Mouse (Mus musculus): ENCODE measurements at regions not wholly inside any gene's neighbourhood (a gene's known extent, or its start where the extent isn't known, plus 50 kb on each side); places are given as distances from the start of the nearest gene placed in this dataset.

- TF ChIP-seq CTCF (IDR thresholded peaks at IDR 0.05; ENCODE audit: low read depth) (no peak), EP300 (IDR thresholded peaks at IDR 0.05; ENCODE audit: low read depth) (no peak)
Observed at GRCm38 (mm10) chr14:76800181-76800580, 236.4 kb upstream of the Ccdc122 start.
